Mouse (Mus musculus) heart, postnatal 0 days (tissue): ENCODE measurements around the gene Klf13.

Experiments used
- CTCF ChIP-seq: IDR thresholded peaks from 2 replicates; pipeline ENCODE4 v1.5.1; 2016; ENCODE audit warnings: antibody characterized with exemption, control low read depth, low read depth
- EP300 ChIP-seq: IDR thresholded peaks from 2 replicates; pipeline ENCODE4 v1.6.1; 2016; ENCODE audit warnings: antibody characterized with exemption, low read depth

- TF ChIP-seq EP300, result no peak
- no peak for TF ChIP-seq CTCF
Observed at GRCm38 (mm10) chr7:63922571-63922970, 16.1 kb downstream of the Klf13 start.
